Mouse (Mus musculus) WW6 (cell line): ENCODE measurements at regions not wholly inside any gene's neighbourhood (a gene's known extent, or its start where the extent isn't known, plus 50 kb on each side); places are given as distances from the start of the nearest gene placed in this dataset.
"Not testable (repeated sequence)": the region's sequence is repeated elsewhere in the genome, so short reads cannot be mapped to it uniquely, and the experiment has no call there.

Source experiments
- DNase-seq: peaks from one replicate; pipeline ENCODE4 v3.0.0-alpha.2; 2013; ENCODE audit warnings: low read depth, low spot score

- no peak for DNase-seq
These were observed 194.3 kb upstream of the Gm10131 start for GRCm38 (mm10) chr8:34305542-34306485.

- no peak for DNase-seq
These were observed 192.3 kb upstream of the Gm10131 start for GRCm38 (mm10) chr8:34303815-34304214.

GRCm38 (mm10) chr8:34300331-34300903 lies 188.9 kb upstream of the Gm10131 start:
- no peak for DNase-seq

- DNase-seq: no peak
These were observed 183.2 kb upstream of the Gm10131 start for GRCm38 (mm10) chr8:34294721-34295120.

- no peak for DNase-seq
These were observed 179.1 kb upstream of the Gm10131 start for GRCm38 (mm10) chr8:34290670-34291069.

- DNase-seq: no peak
These were observed 176.3 kb upstream of the Gm10131 start for GRCm38 (mm10) chr8:34287801-34288200.

GRCm38 (mm10) chr8:34284576-34284975 lies 173.0 kb upstream of the Gm10131 start:
- DNase-seq: no peak

- no peak for DNase-seq
These were observed 168.9 kb upstream of the Gm10131 start for GRCm38 (mm10) chr8:34280433-34280832.

- no peak for DNase-seq
These were observed 164.6 kb upstream of the Gm10131 start for GRCm38 (mm10) chr8:34275977-34276660.

GRCm38 (mm10) chr8:34274796-34275195 lies 163.3 kb upstream of the Gm10131 start:
- not testable (repeated sequence) for DNase-seq

GRCm38 (mm10) chr8:34274171-34274570 lies 162.6 kb upstream of the Gm10131 start:
- no peak for DNase-seq

GRCm38 (mm10) chr8:34269848-34270247 lies 158.3 kb upstream of the Gm10131 start:
- no peak for DNase-seq

- DNase-seq: no peak
These were observed 157.4 kb upstream of the Gm10131 start for GRCm38 (mm10) chr8:34268806-34269520.

GRCm38 (mm10) chr8:34254978-34255377 lies 143.4 kb upstream of the Gm10131 start:
- no peak for DNase-seq

- no peak for DNase-seq
These were observed 140.4 kb upstream of the Gm10131 start for GRCm38 (mm10) chr8:34251934-34252333.

GRCm38 (mm10) chr8:34239346-34239900 lies 127.9 kb upstream of the Gm10131 start:
- DNase-seq: no peak

- DNase-seq: no peak
These were observed 122.2 kb upstream of the Gm10131 start for GRCm38 (mm10) chr8:34233705-34234104.

GRCm38 (mm10) chr8:34229477-34229876 lies 117.9 kb upstream of the Gm10131 start:
- DNase-seq: no peak

- DNase-seq: no peak
These were observed 113.7 kb upstream of the Gm10131 start for GRCm38 (mm10) chr8:34225011-34225890.

- DNase-seq: no peak
These were observed 110.7 kb upstream of the Gm10131 start for GRCm38 (mm10) chr8:34222187-34222586.
